Mouse (Mus musculus): ENCODE results near the gene Cdh26. TPM values are rescaled to one million over a fixed set of nuclear protein-coding genes. Genes with fewer than 3 reads are reported as not detected.

The Cdh26 gene
- total RNA-seq, 2 experiments from 2014 or later: 0.16 TPM

- DNase-seq (ENCODE audit: low spot score in 2 of 2): peak; percentile 89 to 92
Observed at GRCm38 (mm10) chr2:178507379-178508014, 77.2 kb downstream of the Cdh26 start.

- DNase-seq (ENCODE audit: low spot score in 2 of 2): no peak
Observed at GRCm38 (mm10) chr2:178508279-178508678, 77.9 kb downstream of the Cdh26 start.

- no peak for DNase-seq (ENCODE audit: low spot score in 2 of 2)
Observed at GRCm38 (mm10) chr2:178513043-178513442, 82.7 kb downstream of the Cdh26 start.

- DNase-seq (ENCODE audit: low spot score in 2 of 2): peak; percentile 42 to 64
Observed at GRCm38 (mm10) chr2:178513636-178514071, 83.3 kb downstream of the Cdh26 start.

- no peak for DNase-seq (ENCODE audit: low spot score in 2 of 2)
Observed at GRCm38 (mm10) chr2:178516421-178516820, 86.1 kb downstream of the Cdh26 start.

GRCm38 (mm10) chr2:178516941-178517340 is 86.6 kb downstream of the Cdh26 start:
- no peak for DNase-seq (ENCODE audit: low spot score in 2 of 2)

- DNase-seq (ENCODE audit: low spot score in 2 of 2): no peak
Observed at GRCm38 (mm10) chr2:178519321-178519720, 89.0 kb downstream of the Cdh26 start.

- DNase-seq (ENCODE audit: low spot score in 2 of 2): no peak
Observed at GRCm38 (mm10) chr2:178520216-178520615, 89.9 kb downstream of the Cdh26 start.

- DNase-seq (ENCODE audit: low spot score in 2 of 2): no peak
Observed at GRCm38 (mm10) chr2:178522331-178522730, 92.0 kb downstream of the Cdh26 start.

GRCm38 (mm10) chr2:178522786-178523185 is 92.5 kb downstream of the Cdh26 start:
- no peak for DNase-seq (ENCODE audit: low spot score in 2 of 2)

GRCm38 (mm10) chr2:178526776-178527175 is 96.4 kb downstream of the Cdh26 start:
- DNase-seq (ENCODE audit: low spot score in 2 of 2): no peak

GRCm38 (mm10) chr2:178531226-178531625 is 100.9 kb downstream of the Cdh26 start:
- DNase-seq (ENCODE audit: low spot score in 2 of 2): no peak

GRCm38 (mm10) chr2:178536574-178536973 is 106.2 kb downstream of the Cdh26 start:
- no peak for DNase-seq (ENCODE audit: low spot score in 2 of 2)

Other genes starting within 250 kb of the Cdh26 start
- gene Sycp2, start 22.8 kb upstream of the Cdh26 start, total RNA-seq (2021): under 1 TPM; 0.38 to 0.80 TPM
- gene Ppp1r3d, start 16.1 kb upstream of the Cdh26 start, total RNA-seq (2021): 1 to 10 TPM; 9.7 to 9.9 TPM
- gene Fam217b, start 16.0 kb upstream of the Cdh26 start, total RNA-seq (2021): 10 to 100 TPM; 27.9 to 30.7 TPM

Measured in layer of hippocampus, postnatal 10 days (tissue).